In genomic region chr5:131886636-131887035, GRCm38 (mm10) we compare ENCODE assay signal across 15 mouse cellular contexts.
"Had no signal": no experiment of that assay in that cellular context is flagged by ENCODE, and none has a peak within 500 bp of the region (broad histone marks: within the 10 kb centered on the region; RNA-seq: fewer than 3 reads in every experiment).

No protein-coding gene starts in this region.

- H3K27ac ChIP-seq: left cerebral cortex, adult 2 months; limb, embryonic 13.5 days; liver, embryonic 14.5 days; midbrain, embryonic 10.5 days; neural tube, embryonic 15.5 days had no signal

- H3K4me1 ChIP-seq: limb, embryonic 13.5 days; neural tube, embryonic 15.5 days had no signal

- DNase-seq: kidney, postnatal 25 days; lung, adult 18-20 months; lung, postnatal 4 days; midbrain, embryonic 14.5 days; right cerebral cortex, adult 18-20 months; right cerebral cortex, postnatal 4 days; spleen, adult 18-20 months; thymus, adult 18-20 months; thymus, postnatal 14 days had no signal

- H3K9me3 ChIP-seq: limb, embryonic 13.5 days; midbrain, embryonic 10.5 days; neural tube, embryonic 15.5 days had no signal

- H3K36me3 ChIP-seq: limb, embryonic 13.5 days; midbrain, embryonic 10.5 days; neural tube, embryonic 15.5 days had no signal

- H3K4me3 ChIP-seq: left cerebral cortex, adult 2 months; limb, embryonic 13.5 days; midbrain, embryonic 10.5 days; myocyte; neural tube, embryonic 15.5 days had no signal

- H3K27me3 ChIP-seq: limb, embryonic 13.5 days; neural tube, embryonic 15.5 days had no signal
